Mouse (Mus musculus): ENCODE data around the gene Tnrc6a.

The Tnrc6a gene

GRCm38 (mm10) chr7:123124735-123125181 is 1.1 kb downstream of the Tnrc6a start:
- no peak for DNase-seq (ENCODE audit: low spot score)

GRCm38 (mm10) chr7:123126056-123126455 is 2.4 kb downstream of the Tnrc6a start:
- DNase-seq (ENCODE audit: low spot score): no peak

- no peak for DNase-seq (ENCODE audit: low spot score)
These were observed 3.6 kb downstream of the Tnrc6a start for GRCm38 (mm10) chr7:123127301-123127700.

- no peak for DNase-seq (ENCODE audit: low spot score)
These were observed 4.3 kb downstream of the Tnrc6a start for GRCm38 (mm10) chr7:123127981-123128380.

GRCm38 (mm10) chr7:123129061-123129460 is 5.4 kb downstream of the Tnrc6a start:
- DNase-seq (ENCODE audit: low spot score): no peak

- no peak for DNase-seq (ENCODE audit: low spot score)
These were observed 6.5 kb downstream of the Tnrc6a start for GRCm38 (mm10) chr7:123130198-123130597.

GRCm38 (mm10) chr7:123132401-123132800 is 8.7 kb downstream of the Tnrc6a start:
- DNase-seq (ENCODE audit: low spot score): no peak

GRCm38 (mm10) chr7:123134876-123135275 is 11.2 kb downstream of the Tnrc6a start:
- DNase-seq (ENCODE audit: low spot score): no peak

- no peak for DNase-seq (ENCODE audit: low spot score)
These were observed 12.0 kb downstream of the Tnrc6a start for GRCm38 (mm10) chr7:123135655-123136054.

- DNase-seq (ENCODE audit: low spot score): no peak
These were observed 14.3 kb downstream of the Tnrc6a start for GRCm38 (mm10) chr7:123138001-123138400.

- DNase-seq (ENCODE audit: low spot score): no peak
These were observed 22.6 kb downstream of the Tnrc6a start for GRCm38 (mm10) chr7:123146141-123146846.

- DNase-seq (ENCODE audit: low spot score): no peak
These were observed 24.1 kb downstream of the Tnrc6a start for GRCm38 (mm10) chr7:123147787-123148186.

GRCm38 (mm10) chr7:123148935-123149334 is 25.2 kb downstream of the Tnrc6a start:
- no peak for DNase-seq (ENCODE audit: low spot score)

- no peak for DNase-seq (ENCODE audit: low spot score)
These were observed 38.7 kb downstream of the Tnrc6a start for GRCm38 (mm10) chr7:123162346-123162745.

- DNase-seq (ENCODE audit: low spot score): no peak
These were observed 43.8 kb downstream of the Tnrc6a start for GRCm38 (mm10) chr7:123167436-123167835.

- DNase-seq (ENCODE audit: low spot score): no peak
These were observed 45.9 kb downstream of the Tnrc6a start for GRCm38 (mm10) chr7:123169618-123170017.

GRCm38 (mm10) chr7:123172101-123172500 is 48.4 kb downstream of the Tnrc6a start:
- no peak for DNase-seq (ENCODE audit: low spot score)

GRCm38 (mm10) chr7:123177215-123177614 is 53.5 kb downstream of the Tnrc6a start:
- DNase-seq (ENCODE audit: low spot score): no peak

- DNase-seq (ENCODE audit: low spot score): no peak
These were observed 58.4 kb downstream of the Tnrc6a start for GRCm38 (mm10) chr7:123181787-123182701.

GRCm38 (mm10) chr7:123184891-123185290 is 61.2 kb downstream of the Tnrc6a start:
- DNase-seq (ENCODE audit: low spot score): no peak

- no peak for DNase-seq (ENCODE audit: low spot score)
These were observed 62.8 kb downstream of the Tnrc6a start for GRCm38 (mm10) chr7:123186463-123186862.

- no peak for DNase-seq (ENCODE audit: low spot score)
These were observed 63.6 kb downstream of the Tnrc6a start for GRCm38 (mm10) chr7:123187246-123187645.

GRCm38 (mm10) chr7:123188462-123188861 is 64.8 kb downstream of the Tnrc6a start:
- DNase-seq (ENCODE audit: low spot score): no peak
